Mouse (Mus musculus) megakaryocyte, embryonic 14.5 days (primary cell): ENCODE data around the gene Maco1.

ENCODE experiments used
- FLI1 ChIP-seq: IDR thresholded peaks from 2 replicates; pipeline ENCODE4 v1.6.1; 2012; ENCODE audit warnings: low read length, inconsistent platforms, mixed read lengths
- GATA1 ChIP-seq: IDR thresholded peaks from 3 replicates; pipeline ENCODE4 v1.6.1; 2012; ENCODE audit warnings: mixed read lengths, low read length, inconsistent platforms, borderline replicate concordance

DNA sequence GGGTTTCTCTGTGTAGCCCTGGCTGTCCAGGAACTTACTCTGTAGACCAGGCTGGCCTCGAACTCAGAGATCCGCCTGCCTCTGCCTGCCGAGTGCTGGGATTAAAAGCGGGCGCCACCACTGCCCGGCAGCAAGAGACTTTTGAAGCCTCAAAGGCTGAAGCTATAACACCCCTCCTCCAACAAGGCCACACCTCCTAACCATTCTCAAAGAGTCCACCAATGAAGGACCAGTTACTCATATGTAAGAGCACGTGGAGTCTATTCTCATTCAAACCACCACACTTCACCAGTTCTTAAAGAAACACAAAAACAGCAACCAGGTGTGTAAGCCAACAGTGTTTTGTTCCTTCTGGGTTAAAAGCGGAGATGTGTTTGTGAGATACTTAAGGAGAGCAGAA is 14.5 kb upstream of the Maco1 start:
- TF ChIP-seq GATA1 (no peak), FLI1 (no peak)
